Mouse (Mus musculus): ENCODE measurements around the gene Actr3b. TPM values are rescaled to one million over a fixed set of nuclear protein-coding genes. Genes with fewer than 3 reads are reported as not detected.

Gene Actr3b
- polyA plus RNA-seq, 1 experiment from 2014 or later = 49.3 TPM

DNA sequence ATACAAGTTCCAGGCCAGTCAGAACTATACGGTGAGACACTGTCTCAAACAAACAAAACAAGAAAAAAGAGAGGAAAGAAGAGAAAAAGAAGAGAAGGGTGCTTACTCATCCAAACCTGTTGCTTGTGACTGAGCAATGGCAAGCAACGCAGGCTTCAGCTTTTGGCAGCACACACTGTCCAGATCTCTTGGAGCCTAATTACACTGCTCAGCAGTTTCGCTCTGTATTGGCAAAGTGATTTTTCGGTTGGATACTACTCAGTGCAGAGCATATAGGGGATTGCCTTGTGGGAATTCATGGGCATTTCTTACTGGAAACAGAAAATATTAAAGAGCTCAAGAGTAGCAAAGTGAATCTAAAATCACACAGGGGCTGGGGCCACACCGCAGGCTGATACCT lies 6.9 kb upstream of the Actr3b start:
- no peak for ATAC-seq (replicated peaks)

DNA sequence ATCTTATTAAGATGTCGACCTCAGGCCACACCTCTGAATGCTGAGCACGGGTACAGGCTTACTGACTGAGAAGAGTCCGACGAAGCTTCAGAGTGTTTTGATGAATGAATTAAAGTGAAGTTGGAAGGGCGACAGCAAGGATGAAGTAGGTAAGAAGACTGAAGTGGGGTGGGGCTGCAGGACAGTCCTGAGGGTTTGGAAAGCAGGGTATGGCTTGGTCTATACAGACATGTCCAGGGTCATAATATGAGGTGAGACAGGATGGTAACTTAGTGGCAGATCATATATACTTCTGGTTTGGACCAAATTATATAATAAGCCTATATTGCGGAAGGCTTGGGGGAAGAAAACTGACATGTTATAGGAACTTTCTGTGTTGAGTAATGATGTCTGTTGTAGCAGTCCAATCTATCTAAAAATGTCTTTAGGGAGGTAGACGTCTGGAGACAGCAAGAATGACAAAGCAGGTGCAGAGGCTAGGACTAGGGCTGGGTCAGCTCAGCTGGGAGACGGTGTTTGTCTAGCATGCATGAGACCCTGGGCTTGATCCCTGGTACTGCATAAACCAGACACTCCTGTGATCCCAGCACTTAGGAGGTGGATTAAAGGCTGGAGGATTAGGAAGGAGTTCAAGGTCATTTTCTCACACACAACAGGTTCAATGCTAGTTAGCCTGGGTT lies 6.1 kb upstream of the Actr3b start:
- 26% methylated on average over 8 of the region's 8 CpGs for WGBS

More for the DNA sequence above, 6.9 kb upstream of the Actr3b start:
- Histone ChIP-seq H3K4me3 (no peak overlapping the region), H3K36me3 (no peaks in the 10 kb centered on the region), H3K4me1 (peaks cover 39% of the 10 kb centered on the region), H3K4me2 (replicated peaks) (no peak overlapping the region), H3K27me3 (no peaks in the 10 kb centered on the region), H3K9me3 (no peaks in the 10 kb centered on the region), H3K9ac (replicated peaks) (no peak overlapping the region), H3K27ac (replicated peaks) (no peak overlapping the region)
- 56% methylated on average over 5 of the region's 5 CpGs for WGBS

DNA sequence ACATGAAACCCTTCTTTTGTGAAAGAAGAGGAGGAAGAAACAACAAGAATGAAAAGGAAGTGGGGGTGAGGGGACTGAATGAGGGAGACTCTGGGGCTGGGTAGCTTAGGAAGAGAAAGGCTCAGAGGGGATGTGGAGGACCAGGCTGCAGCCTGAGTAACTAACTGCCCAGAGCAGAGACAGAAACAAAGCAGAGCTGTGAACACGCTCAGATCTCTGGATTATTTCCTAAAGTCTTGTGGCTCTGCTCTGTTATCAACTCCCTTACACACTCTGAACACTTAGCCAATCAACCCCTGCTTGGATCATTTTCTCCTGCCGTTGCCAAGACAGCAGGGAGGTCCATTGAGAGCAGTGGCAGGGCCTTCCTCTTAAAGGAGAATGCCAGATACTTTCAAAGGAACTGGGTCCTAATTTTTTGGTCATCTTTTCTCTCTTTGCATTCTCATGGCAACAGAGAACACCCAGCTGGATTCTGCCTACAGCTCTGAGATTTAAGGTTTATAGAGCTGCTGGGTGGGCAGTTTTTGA lies 5.5 kb upstream of the Actr3b start:
- Histone ChIP-seq H3K9me3 (no peaks in the 10 kb centered on the region), H3K4me1 (peaks cover 40% of the 10 kb centered on the region), H3K27ac (replicated peaks) (peak overlapping the region; percentile 61), H3K4me2 (replicated peaks) (no peak overlapping the region), H3K9ac (replicated peaks) (no peak overlapping the region), H3K27me3 (no peaks in the 10 kb centered on the region), H3K4me3 (no peak overlapping the region), H3K36me3 (no peaks in the 10 kb centered on the region)
- 0% methylated on average over 2 of the region's 2 CpGs for WGBS
- peak; percentile 80 for ATAC-seq (replicated peaks)

More for the DNA sequence above, 6.1 kb upstream of the Actr3b start:
- H3K4me1 ChIP-seq = peaks cover 39% of the 10 kb centered on the region
- H3K9me3 ChIP-seq = no peaks in the 10 kb centered on the region
- no peak overlapping the region for H3K4me2 ChIP-seq (replicated peaks)
- H3K9ac ChIP-seq (replicated peaks) = no peak overlapping the region
- peak; percentile 62 for ATAC-seq (replicated peaks)
- no peaks in the 10 kb centered on the region for H3K36me3 ChIP-seq
- peak overlapping the region; percentile 61 for H3K27ac ChIP-seq (replicated peaks)
- H3K27me3 ChIP-seq = no peaks in the 10 kb centered on the region
- H3K4me3 ChIP-seq = no peak overlapping the region

GRCm38 (mm10) chr5:25760410-25760832 lies 624 bp downstream of the Actr3b start:
- H3K4me2 ChIP-seq (replicated peaks) = peak overlapping the region; percentile 50
- no peaks in the 10 kb centered on the region for H3K36me3 ChIP-seq
- H3K27me3 ChIP-seq = no peaks in the 10 kb centered on the region
- no peaks in the 10 kb centered on the region for H3K9me3 ChIP-seq
- peak overlapping the region; percentile 70 for H3K9ac ChIP-seq (replicated peaks)
- ATAC-seq (replicated peaks) = no peak; the same call in 1 of the 2 replicates
- H3K4me1 ChIP-seq = peaks cover 13% of the 10 kb centered on the region; the same call in 1 of the 2 replicates
- 3% methylated on average over 10 of the region's 10 CpGs for WGBS
- H3K4me3 ChIP-seq = peak overlapping the region; percentile 76
- no peak overlapping the region for H3K27ac ChIP-seq (replicated peaks)

DNA sequence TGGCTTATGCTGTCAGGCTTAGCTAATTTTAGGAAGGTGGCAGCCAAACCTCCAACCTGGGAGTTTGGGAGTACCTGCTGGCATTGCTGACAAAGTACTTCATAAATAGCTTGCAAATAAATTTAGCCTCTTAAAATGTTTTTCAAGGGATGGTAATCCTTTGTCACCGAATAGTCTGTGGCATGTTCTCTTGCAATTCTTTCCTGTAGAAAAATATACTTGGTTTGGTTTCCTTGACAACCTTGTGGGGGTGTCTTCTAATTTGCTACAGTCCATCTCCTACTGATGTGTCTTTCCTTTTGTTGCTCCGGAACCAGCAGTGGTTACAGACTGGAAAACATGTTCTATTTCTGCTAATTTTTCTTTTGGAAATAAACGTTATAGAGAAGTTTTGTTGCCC lies 1.1 kb downstream of the Actr3b start:
- WGBS = 47% methylated on average over 3 of the region's 3 CpGs
- Histone ChIP-seq H3K4me3 (peak overlapping the region; percentile 76), H3K9ac (replicated peaks) (no peak overlapping the region), H3K9me3 (no peaks in the 10 kb centered on the region), H3K36me3 (no peaks in the 10 kb centered on the region), H3K4me2 (replicated peaks) (peak overlapping the region; percentile 50), H3K27ac (replicated peaks) (no peak overlapping the region), H3K4me1 (peaks cover 11% of the 10 kb centered on the region; the same call in 1 of the 2 replicates), H3K27me3 (no peaks in the 10 kb centered on the region)
- no peak for ATAC-seq (replicated peaks)

DNA sequence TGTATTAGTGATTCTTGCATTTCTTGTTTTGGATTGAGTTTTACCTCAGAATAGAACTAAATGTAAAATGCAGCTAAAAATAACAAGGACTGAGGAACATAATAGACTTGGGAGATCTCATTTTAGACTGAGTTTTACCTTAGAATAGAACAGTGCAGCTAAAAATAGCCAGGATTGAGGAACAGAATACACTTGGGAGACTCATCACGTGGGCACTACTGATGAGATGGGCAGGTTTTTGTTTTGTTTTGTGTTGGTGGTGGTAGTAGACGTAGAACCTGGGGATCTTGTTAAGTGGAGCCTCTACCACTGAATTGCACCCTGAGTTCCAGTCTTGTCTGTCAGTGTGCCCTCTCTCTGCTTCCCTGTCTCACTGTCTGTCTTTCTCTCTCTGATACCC lies 2.1 kb downstream of the Actr3b start:
- Histone ChIP-seq H3K36me3 (no peaks in the 10 kb centered on the region), H3K4me1 (peaks cover 11% of the 10 kb centered on the region; the same call in 1 of the 2 replicates), H3K27ac (replicated peaks) (no peak overlapping the region), H3K9me3 (no peaks in the 10 kb centered on the region), H3K9ac (replicated peaks) (no peak overlapping the region), H3K4me2 (replicated peaks) (no peak overlapping the region), H3K27me3 (no peaks in the 10 kb centered on the region), H3K4me3 (0 out of 2 replicates have a peak overlapping the region, but pooled peaks have one; percentile 76)
- ATAC-seq (replicated peaks) = no peak
- 88% methylated on average over 2 of the region's 2 CpGs for whole genome bisulfite sequencing

GRCm38 (mm10) chr5:25769006-25769405 lies 9.2 kb downstream of the Actr3b start:
- Histone ChIP-seq H3K4me1 (0 out of 2 replicates have a peak, but pooled peaks cover under 1% of the 10 kb centered on the region), H3K36me3 (no peaks in the 10 kb centered on the region), H3K4me2 (replicated peaks) (0 out of 2 replicates have a peak overlapping the region, but pooled peaks have one; percentile 6), H3K27ac (replicated peaks) (no peak overlapping the region), H3K27me3 (no peaks in the 10 kb centered on the region), H3K9me3 (no peaks in the 10 kb centered on the region), H3K4me3 (peak overlapping the region; percentile 10; the same call in 1 of the 2 replicates), H3K9ac (replicated peaks) (no peak overlapping the region)
- no peak for ATAC-seq (replicated peaks)
- WGBS = 84% methylated on average over 17 of the region's 17 CpGs

DNA sequence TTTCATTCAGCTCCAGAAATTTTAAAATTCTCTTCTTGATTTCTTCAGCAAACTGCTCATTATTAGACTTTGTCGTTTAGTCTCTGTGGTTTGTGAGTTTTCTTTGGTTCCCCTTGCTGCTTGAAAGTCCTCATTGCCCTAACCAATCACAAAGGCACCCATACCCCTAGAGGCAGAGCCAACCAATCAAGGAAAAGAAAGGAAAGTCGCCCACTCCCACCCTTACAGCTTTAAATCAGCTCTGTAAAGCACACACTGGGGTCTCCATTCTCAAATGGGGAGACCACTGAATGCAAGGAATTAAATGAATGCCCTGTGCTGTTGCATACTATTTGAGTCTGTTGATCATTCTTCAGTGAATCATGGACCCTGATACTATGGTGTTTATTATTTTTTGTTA lies 9.6 kb downstream of the Actr3b start:
- Histone ChIP-seq H3K9me3 (no peaks in the 10 kb centered on the region), H3K36me3 (no peaks in the 10 kb centered on the region), H3K27ac (replicated peaks) (no peak overlapping the region), H3K27me3 (no peaks in the 10 kb centered on the region), H3K4me1 (peaks cover 5% of the 10 kb centered on the region; the same call in 1 of the 2 replicates), H3K4me2 (replicated peaks) (no peak overlapping the region), H3K4me3 (no peak overlapping the region), H3K9ac (replicated peaks) (no peak overlapping the region)
- 53% methylated on average over 2 of the region's 2 CpGs for WGBS
- no peak for ATAC-seq (replicated peaks)

DNA sequence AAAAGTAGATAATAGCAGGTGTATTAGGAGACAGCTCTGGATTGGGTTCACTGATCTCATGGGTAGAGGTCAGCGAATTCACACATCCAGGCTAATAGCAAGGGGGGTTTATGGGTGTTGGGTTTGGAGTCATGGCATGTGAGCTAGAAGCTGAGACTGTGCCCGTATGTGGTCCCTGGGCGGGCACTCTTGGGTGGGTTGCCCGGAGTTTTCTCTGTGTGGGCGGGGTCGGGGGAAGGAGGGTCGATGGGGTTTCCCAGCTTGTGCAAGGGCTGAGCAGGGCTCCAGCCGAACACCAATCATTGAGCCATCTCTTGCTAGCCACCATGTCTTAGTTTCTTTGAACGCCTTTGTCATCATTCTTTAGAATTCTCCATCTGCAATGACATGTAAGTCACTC lies 12.7 kb downstream of the Actr3b start:
- Histone ChIP-seq H3K4me3 (no peak overlapping the region), H3K27ac (replicated peaks) (no peak overlapping the region), H3K9me3 (no peaks in the 10 kb centered on the region), H3K9ac (replicated peaks) (no peak overlapping the region), H3K4me1 (peaks cover 5% of the 10 kb centered on the region; the same call in 1 of the 2 replicates), H3K27me3 (no peaks in the 10 kb centered on the region), H3K36me3 (no peaks in the 10 kb centered on the region), H3K4me2 (replicated peaks) (no peak overlapping the region)
- 92% methylated on average over 9 of the region's 9 CpGs for WGBS
- no peak for ATAC-seq (replicated peaks)

GRCm38 (mm10) chr5:25773921-25774790 lies 14.4 kb downstream of the Actr3b start:
- H3K27ac ChIP-seq (replicated peaks) = peak overlapping the region; percentile 55
- no peak overlapping the region for H3K4me3 ChIP-seq
- H3K4me2 ChIP-seq (replicated peaks) = no peak overlapping the region
- no peaks in the 10 kb centered on the region for H3K36me3 ChIP-seq
- H3K9ac ChIP-seq (replicated peaks) = no peak overlapping the region
- no peaks in the 10 kb centered on the region for H3K27me3 ChIP-seq
- peak; percentile 48; the same call in 1 of the 2 replicates for ATAC-seq (replicated peaks)
- peaks cover 5% of the 10 kb centered on the region; the same call in 1 of the 2 replicates for H3K4me1 ChIP-seq
- H3K9me3 ChIP-seq = no peaks in the 10 kb centered on the region
- 67% methylated on average over 13 of the region's 13 CpGs for WGBS

- Histone ChIP-seq H3K36me3 (no peaks in the 10 kb centered on the region), H3K4me1 (no peaks in the 10 kb centered on the region), H3K27me3 (no peaks in the 10 kb centered on the region), H3K9me3 (no peaks in the 10 kb centered on the region), H3K4me3 (no peak overlapping the region), H3K27ac (replicated peaks) (no peak overlapping the region), H3K9ac (replicated peaks) (no peak overlapping the region), H3K4me2 (replicated peaks) (no peak overlapping the region)
- WGBS = 88% methylated on average over 6 of the region's 6 CpGs
- ATAC-seq (replicated peaks) = no peak
Measured at GRCm38 (mm10) chr5:25791570-25791969, 31.8 kb downstream of the Actr3b start.

GRCm38 (mm10) chr5:25797776-25798175 lies 38.0 kb downstream of the Actr3b start:
- WGBS = 85% methylated on average over 11 of the region's 11 CpGs
- Histone ChIP-seq H3K27ac (replicated peaks) (no peak overlapping the region), H3K4me2 (replicated peaks) (no peak overlapping the region), H3K9me3 (no peaks in the 10 kb centered on the region), H3K27me3 (no peaks in the 10 kb centered on the region), H3K9ac (replicated peaks) (no peak overlapping the region), H3K4me3 (no peak overlapping the region), H3K4me1 (peaks cover 15% of the 10 kb centered on the region), H3K36me3 (no peaks in the 10 kb centered on the region)
- no peak for ATAC-seq (replicated peaks)
